Mouse (Mus musculus) forebrain, embryonic 11.5 days (tissue): ENCODE data around the gene Fktn. TPM values are rescaled to one million over a fixed set of nuclear protein-coding genes. Genes with fewer than 3 reads are reported as not detected.

ENCODE experiments used
- ATAC-seq: fragments of 200-750 bp; cut with Nextera tagmentation; replicated peaks from 2 replicates; pipeline ENCODE4 v1.8.0; 2017; ENCODE audit warnings: moderate TSS enrichment; ENCODE audit not compliant: low FRiP score
- DNase-seq: peaks from one replicate; pipeline ENCODE4 v3.0.0-alpha.2; 2017; ENCODE audit warnings: low spot score
- H3K27ac ChIP-seq: fragments of 300-500 bp; sonication (generic); 2 replicates; pipeline ENCODE4 v1.5.1; 2014; ENCODE audit warnings: low read depth, low read length
- H3K27me3 ChIP-seq: fragments of 300-500 bp; sonication (generic); 2 replicates; pipeline ENCODE4 v1.6.1; 2014; ENCODE audit warnings: mild to moderate bottlenecking, low read length, mixed read lengths; ENCODE audit not compliant: control insufficient read depth, insufficient read depth
- H3K36me3 ChIP-seq: fragments of 300-500 bp; sonication (generic); 2 replicates; pipeline ENCODE4 v1.6.1; 2014; ENCODE audit warnings: mild to moderate bottlenecking, low read length, moderate library complexity, mixed read lengths; ENCODE audit not compliant: control insufficient read depth, insufficient read depth
- H3K4me1 ChIP-seq: fragments of 300-500 bp; sonication (generic); replicated peaks from 2 replicates; pipeline ENCODE4 v1.6.1; 2014; ENCODE audit warnings: low read length, mixed read lengths; ENCODE audit not compliant: control insufficient read depth, insufficient read depth
- H3K4me2 ChIP-seq: fragments of 300-500 bp; sonication (generic); 2 replicates; pipeline ENCODE4 v1.6.1; 2014; ENCODE audit warnings: low read depth, mild to moderate bottlenecking, low read length, moderate library complexity, mixed read lengths; ENCODE audit not compliant: severe bottlenecking
- H3K4me3 ChIP-seq: fragments of 300-500 bp; sonication (generic); 2 replicates; pipeline ENCODE4 v1.5.1; 2014; ENCODE audit warnings: low read depth, low read length
- H3K9ac ChIP-seq: fragments of 300-500 bp; sonication (generic); 2 replicates; pipeline ENCODE4 v1.6.1; 2014; ENCODE audit warnings: low read length
- H3K9me3 ChIP-seq: fragments of 300-500 bp; sonication (generic); 2 replicates; pipeline ENCODE4 v1.6.1; 2016; ENCODE audit warnings: low read length, mixed read lengths; ENCODE audit not compliant: control insufficient read depth
- whole genome bisulfite sequencing: fragments of 180-500 bp; shearing (Covaris S2); extraction: QIAGEN DNeasy Blood & Tissue Kit; methylation state at CpG from one replicate; pipeline ENCODE4 v1.1.7; 2014; 5-methylcytosine and 5-hydroxymethylcytosine counted together
- polyA plus RNA-seq: library from polyadenylated mRNA; unstranded; fragments of >200 nt; fragmentation: Nextera tagmentation; extraction: Ambion mirVana; gene quantifications from 2 replicates; pipeline ENCODE4 v1.2.1, GENCODE M21; 2014

Fktn gene
- polyA plus RNA-seq, 1 experiment from 2014 or later: 25.4 TPM

- Histone ChIP-seq H3K27me3 (no peaks in the 10 kb centered on the region), H3K36me3 (no peaks in the 10 kb centered on the region), H3K9me3 (no peaks in the 10 kb centered on the region), H3K9ac (no peak overlapping the region), H3K4me1 (no peaks in the 10 kb centered on the region), H3K4me2 (no peak overlapping the region), H3K27ac (no peak overlapping the region), H3K4me3 (no peak overlapping the region)
- no peak for ATAC-seq
- no peak for DNase-seq
These were observed 43.2 kb downstream of the Fktn start for GRCm38 (mm10) chr4:53757030-53757429.

DNA sequence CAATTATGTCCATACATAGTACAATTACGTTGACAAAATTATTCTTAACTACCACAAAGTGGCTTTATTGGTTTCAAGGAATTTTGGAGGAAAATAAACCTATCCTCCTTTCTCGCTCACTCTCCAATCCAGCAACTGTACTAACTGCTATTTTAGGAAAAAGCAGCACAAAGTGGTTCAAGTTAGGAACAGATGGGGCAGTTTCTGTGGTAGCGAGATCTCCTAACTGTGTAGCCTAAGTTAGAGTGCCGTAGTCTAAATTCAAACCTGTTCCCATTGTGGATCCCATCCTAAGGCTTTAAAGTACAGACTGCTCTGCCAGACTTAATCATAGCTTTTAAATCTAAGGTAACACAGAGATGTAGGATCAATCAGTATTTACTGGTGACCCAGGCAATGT is 45.0 kb downstream of the Fktn start:
- Histone ChIP-seq H3K9me3 (no peaks in the 10 kb centered on the region), H3K4me3 (no peak overlapping the region), H3K27ac (no peak overlapping the region), H3K9ac (no peak overlapping the region), H3K4me1 (no peaks in the 10 kb centered on the region), H3K4me2 (no peak overlapping the region), H3K27me3 (no peaks in the 10 kb centered on the region), H3K36me3 (no peaks in the 10 kb centered on the region)
- DNase-seq (no peak), ATAC-seq (no peak)
- 85% methylated on average over 4 of the region's 4 CpGs for WGBS

DNA sequence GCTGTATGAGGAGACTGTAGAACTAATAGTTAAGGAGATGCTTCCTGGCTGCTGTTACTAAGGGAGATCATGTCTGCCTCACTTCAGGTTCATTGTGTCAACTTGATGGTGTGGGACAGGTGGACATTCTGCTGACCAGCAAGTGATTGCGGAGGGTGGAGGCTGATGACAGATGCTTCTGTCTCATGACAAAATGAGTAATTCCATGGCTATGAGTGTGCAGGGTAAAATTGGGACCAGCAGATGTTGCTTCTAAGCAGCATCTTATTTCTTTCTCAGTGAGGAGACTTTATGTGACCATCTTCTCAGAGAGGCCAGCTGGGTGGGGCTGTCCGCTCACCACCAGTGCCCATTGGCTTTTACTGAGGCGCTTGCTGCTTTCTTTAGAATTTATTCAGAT is 45.9 kb downstream of the Fktn start:
- Histone ChIP-seq H3K27ac (no peak overlapping the region), H3K27me3 (no peaks in the 10 kb centered on the region), H3K4me2 (no peak overlapping the region), H3K36me3 (no peaks in the 10 kb centered on the region), H3K4me1 (no peaks in the 10 kb centered on the region), H3K4me3 (no peak overlapping the region), H3K9ac (no peak overlapping the region), H3K9me3 (no peaks in the 10 kb centered on the region)
- WGBS: 97% methylated on average over 3 of the region's 3 CpGs
- ATAC-seq (no peak), DNase-seq (peak; percentile 28)

DNA sequence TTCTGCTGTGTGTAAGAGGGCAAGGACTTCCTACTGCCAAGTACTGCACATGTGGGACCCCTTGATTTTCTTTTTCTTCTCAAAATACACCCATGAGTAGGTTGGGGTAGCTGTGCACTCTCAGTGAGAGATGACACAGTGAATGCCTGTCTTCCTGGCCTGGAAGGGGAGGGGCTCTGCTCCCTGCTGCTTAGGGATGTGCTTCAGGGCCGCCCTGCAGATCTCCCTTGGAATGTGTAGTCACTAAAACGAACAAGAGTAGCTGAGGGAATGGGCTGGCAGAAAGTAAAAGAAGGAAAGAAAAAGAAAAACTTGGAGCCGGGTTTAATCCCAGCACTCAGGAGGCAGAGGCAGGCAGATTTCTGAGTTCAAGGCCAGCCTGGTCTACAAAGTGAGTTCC is 48.7 kb downstream of the Fktn start:
- ATAC-seq: no peak
- no peaks in the 10 kb centered on the region for H3K36me3 ChIP-seq

DNA sequence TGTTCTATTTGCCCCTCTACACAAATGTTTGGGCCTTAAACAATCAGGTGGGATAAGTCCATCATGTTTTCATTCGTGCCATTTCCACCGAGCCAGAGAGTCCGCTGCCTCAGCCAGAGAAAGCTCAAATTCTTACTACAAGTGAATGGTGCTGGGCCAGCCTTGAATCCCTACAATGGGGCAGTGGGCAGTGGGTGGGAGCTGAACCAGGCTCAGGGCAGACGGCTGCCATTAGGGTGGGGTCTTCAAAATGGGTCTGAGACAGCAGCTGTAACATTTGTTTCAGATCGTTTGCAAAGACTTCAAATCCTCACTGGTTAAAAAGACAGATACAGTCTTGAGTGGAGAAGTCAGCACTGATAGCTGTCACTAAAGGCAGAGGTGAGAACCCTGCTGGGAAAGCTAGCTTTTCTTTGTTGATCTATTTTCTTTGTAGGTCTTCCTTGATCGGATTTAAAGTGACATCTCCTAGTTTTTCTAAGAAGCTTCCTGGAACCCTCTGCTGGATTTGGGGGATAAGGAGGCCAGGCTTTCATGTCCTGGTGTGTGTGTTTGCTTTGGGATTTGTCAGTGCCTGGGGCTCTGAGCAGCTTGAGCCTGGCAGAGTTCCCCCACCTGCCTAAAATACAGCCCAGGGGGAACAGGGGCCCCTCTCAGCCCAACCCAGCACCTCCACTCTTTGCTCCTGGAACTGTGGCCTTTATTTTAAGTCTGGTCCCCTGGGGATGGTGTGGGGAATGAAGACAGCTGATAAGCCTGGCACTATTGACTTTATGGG is 57.3 kb downstream of the Fktn start:
- Histone ChIP-seq H3K4me2 (no peak overlapping the region), H3K36me3 (no peaks in the 10 kb centered on the region), H3K4me3 (no peak overlapping the region), H3K9ac (no peak overlapping the region; the same call in 1 of the 2 replicates), H3K9me3 (no peaks in the 10 kb centered on the region), H3K27me3 (peaks cover 2% of the 10 kb centered on the region), H3K4me1 (peaks cover 4% of the 10 kb centered on the region), H3K27ac (no peak overlapping the region)
- ATAC-seq (no peak), DNase-seq (no peak)
- 17% methylated on average over 6 of the region's 6 CpGs for WGBS

More for the DNA sequence above, 48.7 kb downstream of the Fktn start:
- WGBS: 47% methylated on average over 3 of the region's 3 CpGs
- no peaks in the 10 kb centered on the region for H3K9me3 ChIP-seq
- H3K4me3 ChIP-seq: no peak overlapping the region
- no peak overlapping the region for H3K27ac ChIP-seq
- no peak overlapping the region for H3K4me2 ChIP-seq
- no peak for DNase-seq
- no peaks in the 10 kb centered on the region for H3K4me1 ChIP-seq
- H3K27me3 ChIP-seq: no peaks in the 10 kb centered on the region
- H3K9ac ChIP-seq: no peak overlapping the region

- peaks cover 11% of the 10 kb centered on the region for H3K27me3 ChIP-seq
- no peak overlapping the region for H3K27ac ChIP-seq
- WGBS: 53% methylated on average over 5 of the region's 5 CpGs
- no peak for DNase-seq
- H3K9ac ChIP-seq: no peak overlapping the region
- no peaks in the 10 kb centered on the region for H3K9me3 ChIP-seq
- H3K4me2 ChIP-seq: no peak overlapping the region
- H3K36me3 ChIP-seq: no peaks in the 10 kb centered on the region
- H3K4me1 ChIP-seq: peaks cover 4% of the 10 kb centered on the region
- H3K4me3 ChIP-seq: no peak overlapping the region
- ATAC-seq: no peak
These were observed 58.2 kb downstream of the Fktn start for GRCm38 (mm10) chr4:53772004-53772403.

- Histone ChIP-seq H3K4me2 (no peak overlapping the region), H3K4me3 (no peak overlapping the region), H3K4me1 (peaks cover 4% of the 10 kb centered on the region), H3K36me3 (no peaks in the 10 kb centered on the region), H3K27ac (no peak overlapping the region), H3K9me3 (no peaks in the 10 kb centered on the region), H3K27me3 (peaks cover 13% of the 10 kb centered on the region), H3K9ac (no peak overlapping the region)
- ATAC-seq (no peak), DNase-seq (no peak)
- 40% methylated on average over 6 of the region's 6 CpGs for WGBS
These were observed 60.1 kb downstream of the Fktn start for GRCm38 (mm10) chr4:53773911-53774310.

GRCm38 (mm10) chr4:53781396-53781795 is 67.6 kb downstream of the Fktn start:
- no peak overlapping the region for H3K27ac ChIP-seq
- H3K9ac ChIP-seq: no peak overlapping the region
- no peaks in the 10 kb centered on the region for H3K36me3 ChIP-seq
- H3K4me1 ChIP-seq: peaks cover 7% of the 10 kb centered on the region; the same call in 1 of the 2 replicates
- no peak overlapping the region for H3K4me3 ChIP-seq
- no peak overlapping the region for H3K4me2 ChIP-seq
- peaks cover 10% of the 10 kb centered on the region for H3K27me3 ChIP-seq
- WGBS: 46% methylated on average over 4 of the region's 4 CpGs
- ATAC-seq (no peak), DNase-seq (no peak)
- H3K9me3 ChIP-seq: no peaks in the 10 kb centered on the region
